Mouse (Mus musculus) T-helper 17 cell (primary cell): ENCODE measurements at regions not wholly inside any gene's neighbourhood (a gene's known extent, or its start where the extent isn't known, plus 50 kb on each side); places are given as distances from the start of the nearest gene placed in this dataset.

Experiments used
- in situ Hi-C, 2 experiments: fragments of 300-600 bp; cut with MboI, MseI; formaldehyde crosslinking; loops; 1 replicate in 1 of 2; 2 replicates in 1 of 2; pipeline ENCODE4 v1.15.1; 2025; ENCODE audit warnings: high pct_unique_total_duplicates in 2 of 2

- in situ Hi-C loops: no loop called here
These were observed 466.3 kb upstream of the Zwint start for GRCm38 (mm10) chr10:72188326-72188725.

GRCm38 (mm10) chr10:72217812-72218211, 436.8 kb upstream of the Zwint start:
- in situ Hi-C loops: no loop called here

GRCm38 (mm10) chr10:72221120-72221519, 433.5 kb upstream of the Zwint start:
- in situ Hi-C loops: no loop called here

GRCm38 (mm10) chr10:72222505-72222904, 432.1 kb upstream of the Zwint start:
- in situ Hi-C loops: no loop called here

GRCm38 (mm10) chr10:72225084-72225483, 429.6 kb upstream of the Zwint start:
- in situ Hi-C loops: loop anchor here in 1 of 2 experiments (25.0 kb wide), 1 partner anchor 1987 kb away; no protein-coding TSS in a partner anchor

- in situ Hi-C loops: loop anchor here in 1 of 2 experiments (25.0 kb wide), 1 partner anchor 1968 kb away; no protein-coding TSS in a partner anchor
These were observed 410.5 kb upstream of the Zwint start for GRCm38 (mm10) chr10:72244106-72244505.
